Mouse (Mus musculus) layer of hippocampus, adult 2 months (tissue): ENCODE data around the gene Lrsam1. TPM values are rescaled to one million over a fixed set of nuclear protein-coding genes. Genes with fewer than 3 reads are reported as not detected.
A peak's percentile ranks its signal among the peaks of the same experiment; 100 is the strongest.

Source experiments
- DNase-seq, 2 experiments: peaks; one replicate each; pipeline ENCODE4 v3.0.0; 2022; ENCODE audit warnings: low spot score in 2 of 2
- H3K27ac ChIP-seq: fragments of 200-600 bp; 2 replicates; pipeline ENCODE4 v1.8.1; 2022
- H3K4me3 ChIP-seq: fragments of 200-600 bp; 2 replicates; pipeline ENCODE4 v1.8.1; 2022; ENCODE audit warnings: mild to moderate bottlenecking
- CTCF ChIP-seq: fragments of 200-600 bp; conservative IDR thresholded peaks from 2 replicates; pipeline ENCODE4 v1.8.1; 2022; ENCODE audit warnings: antibody characterized with exemption, mild to moderate bottlenecking, moderate library complexity
- total RNA-seq, 2 experiments: library from RNA; stranded (reverse); gene quantifications; 2 replicates each; pipeline ENCODE4 v1.2.3; 2021

Gene Lrsam1
- total RNA-seq, 2 experiments from 2014 or later: 36.8 to 37.9 TPM

DNA sequence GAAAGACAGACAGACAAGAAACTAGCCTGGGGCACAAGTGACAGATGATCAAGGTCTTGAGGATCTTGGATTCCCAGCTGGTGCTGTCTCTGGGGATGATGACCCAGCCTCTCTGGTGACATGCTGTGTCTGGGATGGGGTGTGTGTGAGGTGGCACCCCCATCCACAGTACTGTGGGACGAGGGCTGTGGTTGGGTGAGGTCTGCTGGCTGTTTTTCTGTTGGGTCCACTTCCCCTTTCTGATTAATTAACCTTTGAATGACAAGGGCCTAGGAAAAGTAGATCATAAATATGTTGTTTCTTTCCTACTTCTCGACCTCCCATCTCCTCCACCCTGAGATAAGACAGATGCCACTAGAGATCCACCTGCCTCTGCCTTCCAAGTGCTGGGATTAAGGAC is 67.3 kb downstream of the Lrsam1 start:
- no peak for TF ChIP-seq CTCF
- DNase-seq: no peak
- H3K27ac ChIP-seq: no peak overlapping the region
- no peak overlapping the region for H3K4me3 ChIP-seq

DNA sequence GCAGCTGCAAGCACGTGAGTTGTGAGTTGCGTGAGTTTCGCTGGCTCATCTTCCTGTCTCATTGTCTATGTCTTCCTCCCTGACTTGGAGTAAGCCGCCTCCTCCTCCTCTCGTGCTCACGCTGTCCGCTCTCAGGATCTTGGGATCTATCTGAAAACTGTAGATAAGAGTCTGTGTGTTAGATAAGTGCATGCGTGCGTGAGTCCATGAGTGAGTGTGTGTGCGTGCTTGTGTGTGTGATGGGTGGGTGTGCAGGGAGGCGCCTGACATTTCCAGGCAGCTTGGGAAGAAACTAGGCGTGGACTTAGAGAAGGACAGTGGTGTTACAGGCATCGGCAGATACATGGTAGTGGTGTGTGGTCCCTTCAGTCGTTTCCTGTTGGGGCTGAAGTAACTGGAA is 68.9 kb downstream of the Lrsam1 start:
- no peak overlapping the region for H3K4me3 ChIP-seq
- DNase-seq: no peak
- no peak for TF ChIP-seq CTCF
- H3K27ac ChIP-seq: no peak overlapping the region

DNA sequence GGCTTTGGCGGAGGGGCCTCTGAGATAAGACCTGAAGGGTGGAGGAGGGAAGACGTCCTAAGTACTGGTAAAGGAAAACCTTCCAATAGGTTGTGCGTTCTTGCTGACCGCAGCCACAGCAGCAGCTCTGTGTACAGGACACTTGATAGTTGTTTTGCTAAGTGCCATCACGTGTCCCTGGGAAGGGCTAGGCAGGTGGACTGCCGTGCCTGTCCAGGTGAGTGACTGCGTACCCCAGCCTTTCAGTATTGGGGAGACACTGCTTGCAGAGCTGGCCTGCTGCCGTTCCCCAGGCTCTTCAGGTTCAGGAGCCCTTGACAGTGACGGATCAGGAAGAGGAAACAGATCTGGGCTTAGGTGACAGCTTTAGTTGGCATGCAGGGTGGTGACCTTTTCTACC is 70.1 kb downstream of the Lrsam1 start:
- Histone ChIP-seq H3K4me3 (no peak overlapping the region), H3K27ac (no peak overlapping the region)
- no peak for TF ChIP-seq CTCF
- no peak for DNase-seq

DNA sequence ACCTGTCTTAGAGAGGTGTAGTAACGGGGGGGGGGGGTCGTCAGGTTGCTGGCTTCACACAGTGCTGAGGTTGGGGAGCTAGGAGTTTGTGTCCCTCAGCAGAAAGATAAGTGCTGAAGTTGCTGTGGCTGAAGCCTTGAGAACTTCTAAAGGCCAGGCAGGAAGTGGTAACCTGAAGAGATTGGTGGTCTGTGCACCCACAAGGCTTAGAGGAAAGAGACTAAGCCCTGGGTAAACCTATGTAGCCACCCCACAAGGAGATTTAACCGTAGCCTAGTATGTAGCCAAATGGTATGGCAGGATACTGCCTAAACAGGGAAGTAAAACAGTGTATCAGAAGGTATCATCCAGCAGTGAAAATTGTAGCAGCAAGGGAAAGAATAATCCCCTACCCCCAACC is 71.1 kb downstream of the Lrsam1 start:
- Histone ChIP-seq H3K4me3 (no peak overlapping the region), H3K27ac (no peak overlapping the region)
- no peak for TF ChIP-seq CTCF

DNA sequence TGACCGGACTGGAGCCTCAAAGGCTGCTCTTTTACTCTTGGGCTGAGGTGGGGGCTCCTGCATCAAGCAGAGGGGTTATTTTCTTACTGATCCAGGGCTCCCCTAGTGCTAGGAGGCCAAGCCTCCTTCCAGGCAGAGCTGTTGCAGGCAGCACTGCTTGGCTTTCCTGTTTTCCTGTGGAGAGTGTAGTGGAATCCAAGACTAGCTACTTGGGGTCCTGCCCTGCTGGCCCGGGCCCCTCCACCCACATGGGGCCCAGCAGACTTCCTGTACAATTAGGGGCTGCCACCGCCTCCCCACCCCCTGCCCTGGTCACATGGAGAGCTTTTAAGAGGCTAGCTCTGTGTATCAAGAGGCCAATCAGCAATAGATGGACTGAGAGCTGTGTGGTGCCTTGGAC is 72.9 kb downstream of the Lrsam1 start:
- no peak for DNase-seq
- peak overlapping the region; percentile 47; the same call in 1 of the 2 replicates for H3K27ac ChIP-seq
- TF ChIP-seq CTCF: no peak
- H3K4me3 ChIP-seq: no peak overlapping the region

More for the DNA sequence above, 71.1 kb downstream of the Lrsam1 start:
- no peak for DNase-seq

DNA sequence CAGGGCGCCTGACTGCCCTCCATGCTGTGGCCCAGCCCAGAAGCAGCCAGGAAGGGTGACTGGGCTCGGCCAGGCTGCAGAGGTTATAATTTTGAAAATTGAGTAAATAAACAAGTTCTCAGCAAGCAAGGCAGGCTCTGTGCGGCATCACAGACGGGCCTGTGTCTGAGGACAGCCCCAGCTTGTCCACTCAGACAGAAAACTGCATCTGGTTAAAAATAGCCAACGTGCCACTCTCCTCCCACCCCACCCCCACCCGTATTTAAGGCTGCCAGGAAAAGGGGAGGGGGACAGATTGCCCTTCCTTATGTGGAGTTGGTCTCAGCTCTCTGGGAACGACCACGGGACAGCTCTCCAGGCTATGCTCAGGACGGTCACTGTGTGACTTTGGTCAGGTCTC is 73.4 kb downstream of the Lrsam1 start:
- no peak for DNase-seq
- no peak for TF ChIP-seq CTCF
- Histone ChIP-seq H3K27ac (peak overlapping the region; percentile 47; the same call in 1 of the 2 replicates), H3K4me3 (no peak overlapping the region)

DNA sequence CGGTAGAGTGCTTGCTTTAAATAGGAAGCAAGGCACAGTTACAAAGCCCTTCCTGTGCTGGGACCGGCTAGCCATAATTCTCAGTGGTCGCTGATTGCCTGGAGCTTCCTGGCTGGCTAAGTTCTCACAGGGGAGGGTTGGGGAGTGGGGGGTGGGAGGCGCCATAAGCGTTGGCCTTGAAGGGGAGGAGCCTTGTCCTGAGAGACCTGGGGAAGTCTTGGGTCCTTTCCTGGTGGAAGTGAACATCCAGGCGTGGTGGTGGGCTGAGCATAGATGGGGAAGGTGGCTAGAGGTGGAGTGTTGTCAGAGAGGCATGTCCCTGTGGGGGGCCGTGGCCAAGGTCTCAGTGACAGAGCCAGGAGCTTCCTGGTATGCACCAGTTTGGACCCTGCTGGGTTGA is 76.7 kb downstream of the Lrsam1 start:
- TF ChIP-seq CTCF: no peak
- H3K4me3 ChIP-seq: no peak overlapping the region
- no peak for DNase-seq
- peak overlapping the region; percentile 32; the same call in 1 of the 2 replicates for H3K27ac ChIP-seq

DNA sequence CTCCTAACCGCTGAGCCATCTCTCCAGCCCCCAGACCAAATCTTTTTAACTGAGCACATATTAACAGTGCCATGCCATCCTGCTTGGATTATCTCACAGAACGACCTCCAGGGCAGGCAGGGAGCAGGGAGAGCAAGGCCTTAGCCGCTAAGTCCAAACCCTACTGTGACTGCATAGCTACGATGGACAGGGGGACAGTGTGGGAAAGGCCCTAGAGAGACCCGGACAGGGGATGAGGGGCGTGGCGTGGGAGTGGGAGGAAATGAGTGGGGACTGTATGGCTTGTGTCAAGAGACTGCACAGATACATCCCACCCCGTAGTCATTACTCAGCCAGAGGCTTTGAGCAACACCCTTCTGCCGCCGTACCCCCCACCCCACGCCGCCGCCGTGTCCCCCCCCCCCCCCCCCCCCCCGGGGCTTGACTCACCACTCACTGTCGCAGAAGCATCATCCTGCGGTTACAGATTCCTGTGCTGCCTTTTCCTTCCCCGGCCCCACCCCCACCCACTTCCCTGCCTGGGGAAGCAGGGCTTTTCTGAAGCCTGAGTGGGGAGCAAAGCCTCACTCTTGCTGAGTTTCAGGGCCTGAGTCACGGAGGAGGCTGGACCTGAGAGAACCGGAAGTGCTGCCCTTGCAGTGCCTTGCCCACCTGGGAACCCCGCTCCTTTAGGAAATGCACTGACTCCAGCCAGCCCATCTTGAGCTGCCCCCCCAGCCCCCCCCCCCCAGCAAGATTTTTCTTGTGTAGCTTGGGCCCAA is 79.0 kb downstream of the Lrsam1 start:
- H3K27ac ChIP-seq: peak overlapping the region; percentile 52
- DNase-seq: no peak
- no peak for TF ChIP-seq CTCF
- 0 out of 2 replicates have a peak overlapping the region, but pooled peaks have one; percentile 11 for H3K4me3 ChIP-seq

DNA sequence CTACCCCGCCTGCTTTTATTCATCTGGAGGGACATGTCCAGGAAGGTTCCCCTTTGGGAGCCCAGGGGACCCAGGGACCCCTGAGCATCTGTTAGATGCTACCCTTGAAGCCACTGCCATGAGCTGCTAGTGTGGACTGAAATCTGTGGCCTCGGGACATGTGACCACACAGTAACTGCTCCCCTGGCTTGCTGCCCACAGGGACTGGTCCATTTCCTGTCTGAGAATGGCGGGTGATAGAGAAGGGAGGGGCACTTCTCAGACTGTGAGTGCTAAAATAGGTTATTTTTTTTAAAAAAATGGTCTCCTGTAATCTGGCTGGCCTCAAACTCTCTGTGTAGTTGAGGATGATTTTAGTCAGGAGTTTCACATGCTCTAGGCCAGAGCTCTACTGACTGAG is 79.7 kb downstream of the Lrsam1 start:
- peak in 1 of 2 experiments; percentile 41 for DNase-seq
- no peak for TF ChIP-seq CTCF
- no peak overlapping the region for H3K4me3 ChIP-seq
- peak overlapping the region; percentile 52 for H3K27ac ChIP-seq

DNA sequence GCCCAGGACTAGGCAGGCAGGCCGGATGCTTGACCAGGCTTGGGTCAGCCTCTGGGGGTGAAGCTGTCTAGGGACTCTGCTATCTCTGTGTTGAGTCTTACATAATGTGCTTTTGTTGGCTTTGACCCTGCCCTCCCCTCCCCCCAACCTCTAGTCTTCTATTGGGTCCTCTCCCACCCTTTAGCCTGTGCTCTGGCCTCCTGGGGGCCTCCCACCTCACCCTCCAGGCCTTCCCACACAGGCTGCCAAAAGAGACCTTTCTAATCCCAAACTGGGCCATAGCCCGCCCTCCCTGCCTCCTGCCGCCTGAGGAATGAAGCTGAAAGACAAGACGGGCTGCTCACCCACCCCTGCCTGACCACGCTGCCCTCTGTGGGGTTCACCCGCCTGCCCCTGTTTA is 80.4 kb downstream of the Lrsam1 start:
- Histone ChIP-seq H3K27ac (peak overlapping the region; percentile 52; the same call in 1 of the 2 replicates), H3K4me3 (no peak overlapping the region)
- TF ChIP-seq CTCF: no peak
- DNase-seq: no peak

DNA sequence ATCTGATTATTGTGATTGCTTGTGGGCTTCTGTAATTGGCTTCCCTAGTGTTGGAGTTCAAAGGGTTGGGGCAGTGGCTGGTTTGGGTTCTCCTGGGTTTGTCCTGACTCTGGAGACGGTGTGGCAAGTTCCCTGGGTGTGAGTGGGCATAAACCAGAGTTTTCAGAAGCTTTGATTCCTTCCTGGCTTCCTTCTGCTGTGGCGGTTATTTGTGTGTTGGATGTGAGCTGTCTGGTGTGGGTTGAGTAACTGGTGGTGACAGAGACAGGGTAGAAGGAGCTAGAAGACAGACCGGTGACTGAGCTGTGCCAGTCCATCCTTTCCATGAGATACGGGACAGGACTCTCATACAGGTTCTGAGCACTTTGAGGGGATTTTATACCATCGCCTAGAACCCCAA is 81.8 kb downstream of the Lrsam1 start:
- Histone ChIP-seq H3K4me3 (no peak overlapping the region), H3K27ac (peak overlapping the region; percentile 32; the same call in 1 of the 2 replicates)
- no peak for DNase-seq
- TF ChIP-seq CTCF: no peak

DNA sequence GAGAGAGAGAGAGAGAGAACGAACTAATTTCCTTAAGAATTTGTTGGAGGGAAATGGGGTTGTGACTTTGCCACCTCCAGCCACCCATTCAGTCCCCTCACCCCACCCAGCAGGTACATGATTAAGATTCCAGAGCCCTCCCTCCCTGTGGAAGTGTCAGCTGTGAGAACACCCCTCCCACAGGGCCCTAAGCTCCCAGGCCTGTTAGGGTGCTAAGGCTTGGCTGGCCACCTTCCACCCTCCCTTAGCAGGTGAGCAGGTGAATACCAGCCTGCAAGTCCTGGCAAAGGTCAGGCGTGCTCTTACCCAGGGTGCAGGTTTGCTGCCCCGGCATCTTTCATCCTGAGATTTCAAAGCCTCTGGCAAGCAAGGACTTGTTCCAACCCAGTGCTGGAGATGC is 83.0 kb downstream of the Lrsam1 start:
- H3K27ac ChIP-seq: peak overlapping the region; percentile 88; the same call in 1 of the 2 replicates
- no peak overlapping the region; the same call in 1 of the 2 replicates for H3K4me3 ChIP-seq
- no peak for TF ChIP-seq CTCF
- no peak for DNase-seq

DNA sequence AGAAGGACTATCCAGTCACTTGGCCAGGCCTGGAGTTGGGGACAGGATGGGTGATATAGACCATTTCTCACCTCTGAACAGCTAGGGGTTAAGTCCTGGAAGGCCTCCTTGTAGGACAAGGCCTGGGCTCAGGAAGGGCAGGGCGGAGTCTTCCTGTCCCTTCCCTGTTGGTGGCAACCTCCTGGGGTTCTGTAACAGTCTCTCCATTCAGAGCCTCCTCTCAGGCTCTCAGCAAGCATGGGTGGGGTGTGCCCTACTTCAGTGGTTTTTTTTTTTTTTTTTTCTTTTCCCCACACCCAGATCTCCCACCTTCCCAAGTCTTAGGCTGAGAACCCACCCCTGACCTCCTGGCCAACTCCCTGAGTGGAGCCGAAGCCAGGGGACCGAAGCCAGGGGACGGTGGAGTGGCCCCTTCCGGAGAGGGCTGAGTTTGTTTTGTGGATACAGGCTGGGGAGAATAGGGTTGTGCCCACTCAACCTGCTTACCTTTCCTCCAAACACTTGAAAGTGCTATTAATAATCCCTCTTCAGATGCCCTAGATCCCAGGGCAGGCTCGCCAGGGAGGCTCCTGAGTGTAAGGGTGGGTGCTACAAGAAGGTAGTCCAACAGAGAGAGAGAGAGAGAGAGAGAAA is 83.5 kb downstream of the Lrsam1 start:
- no peak for TF ChIP-seq CTCF
- H3K4me3 ChIP-seq: peak overlapping the region; percentile 71
- H3K27ac ChIP-seq: peak overlapping the region; percentile 88
- no peak for DNase-seq

DNA sequence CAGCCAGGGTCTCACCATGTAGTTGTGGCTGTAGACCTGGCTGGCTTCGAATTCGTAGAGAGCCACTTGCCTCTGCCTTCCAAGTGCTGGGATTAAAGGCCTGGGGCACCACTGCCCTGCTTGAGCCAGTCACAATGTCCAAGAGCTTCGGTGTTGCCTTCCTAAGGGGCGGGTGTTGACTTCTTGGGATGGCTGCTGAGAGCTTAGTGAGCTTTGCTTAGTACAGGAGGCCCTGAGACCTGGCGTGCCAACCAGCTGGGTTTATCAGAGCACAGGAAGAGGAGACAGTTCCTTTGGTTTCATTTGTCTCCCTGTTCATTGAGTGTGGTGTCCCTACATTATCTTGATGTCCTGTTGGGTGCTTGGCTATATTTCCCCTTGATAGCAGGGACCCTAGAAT is 84.1 kb downstream of the Lrsam1 start:
- DNase-seq: no peak
- TF ChIP-seq CTCF: no peak
- Histone ChIP-seq H3K27ac (peak overlapping the region; percentile 88), H3K4me3 (peak overlapping the region; percentile 71)
